Mouse (Mus musculus): ENCODE results near the gene Eng.

Eng gene

DNA sequence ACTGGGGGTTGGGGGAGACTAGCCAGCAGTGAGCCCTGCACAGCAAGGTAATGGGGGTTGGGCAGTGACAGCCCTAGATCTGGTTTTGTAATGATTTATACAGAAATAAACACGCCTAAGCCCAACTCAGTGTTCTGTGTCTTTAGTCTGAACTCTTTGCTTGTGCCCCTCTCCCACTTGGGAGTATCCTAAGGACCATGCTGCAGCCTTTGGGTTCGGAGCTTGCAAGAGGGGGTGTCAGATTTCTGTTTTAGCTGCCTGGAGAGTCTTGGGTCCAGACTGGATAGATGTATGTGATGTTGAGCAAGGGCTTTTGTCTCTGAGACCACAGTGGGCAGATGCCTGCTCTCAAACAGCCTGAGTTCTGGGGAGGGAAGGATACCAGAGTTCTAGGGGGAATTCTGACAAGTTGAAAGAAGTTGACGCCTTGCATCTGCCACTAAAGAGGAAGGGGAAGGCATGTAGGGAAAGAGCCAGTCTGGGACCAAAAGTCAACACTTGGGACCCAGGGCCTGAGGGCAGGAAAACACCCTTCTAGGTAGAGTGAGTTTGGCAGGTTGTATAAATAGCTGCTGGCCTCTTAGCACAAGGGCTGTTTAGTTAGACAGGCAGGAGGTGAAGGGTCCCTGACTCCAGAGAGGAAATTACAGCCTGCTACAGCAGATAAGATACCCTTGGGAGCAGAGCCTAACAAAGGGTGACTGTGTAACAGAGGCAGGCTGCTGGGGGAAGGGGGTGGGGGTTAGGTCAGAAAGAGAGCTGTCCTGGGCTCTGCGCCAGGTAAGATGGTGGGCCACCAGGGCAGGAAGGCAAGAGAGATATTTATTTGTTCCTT lies 25.5 kb upstream of the Eng start:
- in situ Hi-C loops (cut with MboI, MseI), result no loop called here

DNA sequence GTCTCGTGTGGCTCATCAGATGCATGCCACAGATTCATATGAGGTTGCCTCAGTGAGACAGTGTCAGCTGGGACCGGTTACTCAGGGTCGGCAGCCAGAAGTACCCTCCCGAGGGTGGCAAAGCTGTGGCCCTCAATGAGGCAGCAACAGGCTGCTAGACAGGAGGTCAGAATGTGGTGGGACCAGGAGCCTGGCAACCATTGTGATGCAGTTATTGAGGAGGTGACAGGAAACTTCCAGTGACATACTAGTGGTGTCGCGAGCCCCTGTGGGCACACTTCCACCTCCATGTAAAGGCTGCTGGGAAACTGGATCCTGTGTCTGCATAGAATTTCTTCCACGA lies 24.9 kb upstream of the Eng start, which contains the start of gene Ak1:
Ak1 (plus strand) TSS at position 242 of the 343 bp plus-strand sequence.
- in situ Hi-C loops (cut with MboI, MseI), result no loop called here

DNA sequence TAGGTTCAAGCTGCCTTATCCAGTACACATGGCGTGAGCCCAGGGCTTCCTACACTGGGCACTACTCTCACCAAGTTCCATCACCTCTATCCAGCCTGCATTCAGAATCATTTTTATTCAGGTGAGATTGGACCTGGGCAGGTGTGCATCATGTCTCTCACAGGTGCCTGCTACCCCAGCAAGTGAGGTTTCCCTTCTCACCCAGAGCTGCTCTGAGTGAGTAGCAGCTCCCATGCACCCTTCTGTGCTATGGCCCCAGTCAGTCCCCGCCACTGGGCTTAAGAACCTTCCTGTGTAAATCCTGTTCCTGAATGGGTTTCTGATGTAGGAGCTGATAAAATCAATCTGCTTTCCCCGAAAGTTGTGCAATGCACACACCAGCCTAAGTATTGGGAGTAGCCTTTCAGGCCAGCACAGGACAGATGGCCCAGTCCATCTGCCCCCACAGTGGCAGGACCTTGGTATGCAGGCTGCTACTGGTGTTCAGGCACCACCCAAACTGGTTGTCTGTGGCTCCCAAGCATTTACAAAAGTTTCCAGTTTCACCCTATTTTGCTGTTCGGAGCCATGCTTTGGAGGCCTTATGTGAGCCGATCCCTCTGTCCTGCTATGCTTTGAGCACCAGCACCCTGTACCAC lies 22.2 kb upstream of the Eng start:
- in situ Hi-C loops (cut with MboI, MseI), result no loop called here

DNA sequence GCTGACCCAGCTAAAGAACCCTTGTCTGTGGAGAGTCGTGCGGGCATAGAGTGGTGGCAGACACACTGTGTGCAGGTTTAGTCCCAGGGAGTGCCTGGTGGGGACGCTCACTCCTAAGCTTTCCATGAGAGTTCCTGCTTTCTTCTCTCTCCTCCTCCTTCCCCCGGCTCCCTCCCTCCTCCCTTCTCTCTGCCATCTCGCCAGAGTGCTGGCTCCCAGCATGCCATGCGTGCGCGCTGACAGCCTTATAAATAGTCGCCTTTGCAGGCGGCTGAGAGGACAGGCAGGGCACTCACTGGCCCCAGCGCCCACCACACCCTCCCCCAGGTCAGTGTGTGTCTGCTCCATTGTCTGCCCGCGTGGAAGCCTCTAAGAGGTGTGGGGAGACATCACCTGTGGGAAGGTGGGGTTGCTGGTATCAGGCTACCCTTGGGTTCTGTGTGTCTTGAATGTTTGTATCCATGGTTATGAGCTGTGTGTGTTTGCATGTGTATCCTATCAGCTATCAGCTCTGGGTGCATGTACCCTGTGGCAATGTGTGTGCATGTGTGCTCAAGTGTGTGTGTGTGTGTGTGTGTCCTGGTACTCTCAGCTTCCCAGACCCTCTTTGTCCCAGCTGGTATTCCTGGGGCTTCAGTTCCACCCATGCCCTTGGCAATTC lies 21.1 kb upstream of the Eng start:
- in situ Hi-C loops (cut with MboI, MseI), result no loop called here

DNA sequence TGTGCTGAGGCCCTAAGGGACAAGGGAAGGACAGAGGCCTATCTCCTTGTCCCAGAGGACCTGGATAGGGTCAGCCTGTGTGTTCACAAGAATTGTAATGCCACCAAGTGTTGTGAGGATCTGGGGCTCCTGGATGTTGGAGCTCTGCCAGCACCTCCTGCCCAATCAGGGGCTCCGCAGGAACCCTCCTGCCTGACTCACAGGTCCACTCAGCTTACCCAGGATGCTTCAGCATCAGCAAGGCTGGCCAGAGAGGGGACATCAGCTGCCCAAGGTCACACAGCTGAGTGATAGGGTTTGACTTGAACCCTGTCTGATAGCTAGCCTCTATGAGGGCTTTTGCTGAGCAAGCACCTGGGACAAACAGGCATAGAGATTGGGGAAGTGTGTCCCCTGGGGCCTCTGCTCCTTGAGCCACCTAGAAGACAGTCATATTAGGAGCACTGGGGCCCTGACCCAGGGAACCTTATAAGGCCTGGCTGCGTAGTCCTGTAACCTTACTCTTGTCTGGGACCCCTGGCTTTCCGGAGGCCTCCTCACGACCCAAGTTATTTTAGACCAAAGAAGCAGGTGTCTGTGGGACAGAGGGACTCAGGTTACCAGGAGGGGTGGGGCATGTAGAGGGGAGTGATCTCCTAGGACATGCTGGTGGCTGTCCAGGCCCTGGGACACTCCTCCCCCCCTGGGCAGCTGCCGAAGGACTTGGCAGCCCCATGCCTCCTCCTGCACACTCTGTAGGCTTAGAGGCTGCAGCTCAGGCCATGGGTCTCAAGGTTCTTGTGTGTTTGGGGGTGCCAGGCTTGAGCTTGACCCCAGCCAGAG lies 20.3 kb upstream of the Eng start:
- in situ Hi-C loops (cut with MboI, MseI), result no loop called here

DNA sequence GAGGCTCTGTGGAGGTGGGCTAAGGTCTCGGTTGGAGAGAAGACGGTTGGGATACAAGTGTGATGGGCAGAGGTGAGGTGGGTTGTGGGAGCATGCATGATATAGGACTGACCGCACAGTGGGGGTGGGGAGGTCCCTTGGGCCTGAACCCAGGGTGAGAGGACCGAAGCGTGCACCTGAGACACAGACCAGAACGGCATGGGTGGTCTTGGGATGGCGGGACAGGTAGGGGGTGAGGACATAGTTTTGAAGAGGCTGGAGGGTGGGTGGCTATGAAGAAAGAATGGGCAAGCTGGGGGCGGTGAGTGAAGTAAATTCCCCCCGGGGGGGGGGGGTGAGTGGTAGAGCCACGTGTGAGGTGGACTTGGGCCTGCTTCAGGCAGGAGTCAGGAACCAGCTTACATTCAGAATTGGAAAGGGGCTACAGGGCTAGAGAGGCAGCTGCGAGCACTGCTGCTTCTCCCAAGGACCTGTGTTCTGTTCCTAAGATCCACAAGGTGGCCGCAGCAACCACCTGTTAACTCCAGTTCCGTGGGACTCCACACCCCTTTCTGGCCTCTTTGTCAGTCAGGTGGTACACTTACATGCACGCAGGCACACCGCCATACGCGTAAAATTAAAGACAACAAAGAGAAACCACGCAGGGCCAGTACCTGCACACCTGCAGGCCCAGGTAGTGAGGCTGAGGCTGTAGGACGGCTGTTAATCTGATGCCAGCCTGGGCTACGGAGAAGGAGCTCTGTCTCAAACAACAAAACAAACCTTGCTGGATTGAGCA lies 18.9 kb upstream of the Eng start:
- in situ Hi-C loops (cut with MboI, MseI), result no loop called here

DNA sequence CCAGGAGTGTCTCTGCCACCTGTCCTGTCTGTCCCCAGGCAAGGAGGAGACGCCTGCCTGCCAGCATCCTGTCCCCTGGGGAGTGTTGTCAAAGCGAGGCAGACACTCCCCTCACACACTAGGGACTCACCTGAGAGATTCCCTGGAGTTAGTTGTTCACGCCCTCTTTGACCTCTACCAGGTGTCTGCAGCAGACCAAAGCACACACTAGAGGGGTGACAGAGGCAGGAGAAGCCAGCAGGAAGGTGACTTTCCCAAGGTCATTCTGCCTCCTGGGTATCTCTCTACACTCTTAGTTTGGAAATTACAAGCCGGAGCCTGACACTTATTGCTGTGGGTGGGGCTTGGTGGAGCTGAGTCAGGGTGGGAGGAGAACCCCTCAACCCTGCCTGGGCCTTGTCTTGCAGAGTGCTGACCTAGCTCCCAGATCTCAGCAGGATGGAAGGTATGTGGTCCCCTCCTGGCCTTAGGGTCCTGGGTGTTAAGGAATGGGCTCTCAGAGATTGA lies 18.3 kb upstream of the Eng start:
- in situ Hi-C loops (cut with MboI, MseI), result no loop called here

DNA sequence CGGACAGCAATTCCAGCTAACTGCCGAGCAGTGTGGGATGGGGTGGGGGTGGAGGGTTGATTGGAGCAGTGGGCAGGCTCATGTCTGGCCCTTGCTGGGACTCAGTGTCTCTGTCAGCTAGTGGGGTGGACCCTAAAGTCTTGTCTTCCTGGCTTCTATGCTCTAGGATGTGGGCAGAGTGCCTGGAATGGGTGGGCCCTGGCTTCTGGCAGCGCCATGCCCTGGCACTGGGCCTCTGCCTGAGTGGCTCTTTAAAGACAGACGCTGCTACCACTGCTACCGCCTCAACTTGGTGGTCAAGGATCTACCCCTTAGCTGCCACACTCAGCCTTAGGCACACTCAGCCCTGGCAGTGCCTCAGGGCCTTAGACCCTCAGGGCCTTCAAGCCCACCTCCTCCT lies 17.7 kb upstream of the Eng start:
- in situ Hi-C loops (cut with MboI, MseI), result no loop called here

DNA sequence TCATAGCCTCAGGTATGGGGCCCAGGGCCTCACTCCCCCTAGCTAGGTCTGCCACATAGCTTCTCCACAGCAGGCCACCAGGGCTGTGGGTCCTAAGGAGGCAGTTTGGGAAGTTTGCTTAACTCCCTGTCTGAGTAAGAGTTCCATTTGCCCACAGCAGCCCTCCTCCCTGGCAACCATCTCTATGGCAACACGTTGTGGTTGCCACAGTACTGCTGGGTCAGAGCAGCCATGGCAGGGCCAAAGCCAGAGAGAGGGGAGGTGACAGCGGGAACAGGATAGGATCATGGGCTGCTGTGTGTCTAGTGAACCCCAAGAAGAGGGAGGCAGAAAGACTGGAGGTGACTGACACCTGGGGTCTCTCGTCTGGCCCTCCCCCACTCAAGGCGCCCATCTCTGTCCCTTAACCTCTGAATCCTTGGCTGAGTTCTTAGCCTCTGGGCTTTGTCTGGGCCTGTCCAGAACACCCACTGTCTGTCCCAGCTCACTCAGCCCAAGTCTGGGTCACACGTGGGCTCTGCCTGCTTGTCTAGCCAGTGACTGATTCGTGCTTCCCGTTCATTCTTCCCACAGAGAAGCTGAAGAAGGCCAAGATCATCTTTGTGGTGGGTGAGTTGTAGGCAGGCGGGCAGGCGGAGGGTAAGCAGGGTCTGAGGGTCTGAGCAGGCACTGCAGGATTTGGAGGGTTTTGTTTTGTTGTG lies 17.0 kb upstream of the Eng start:
- in situ Hi-C loops (cut with MboI, MseI), result no loop called here

DNA sequence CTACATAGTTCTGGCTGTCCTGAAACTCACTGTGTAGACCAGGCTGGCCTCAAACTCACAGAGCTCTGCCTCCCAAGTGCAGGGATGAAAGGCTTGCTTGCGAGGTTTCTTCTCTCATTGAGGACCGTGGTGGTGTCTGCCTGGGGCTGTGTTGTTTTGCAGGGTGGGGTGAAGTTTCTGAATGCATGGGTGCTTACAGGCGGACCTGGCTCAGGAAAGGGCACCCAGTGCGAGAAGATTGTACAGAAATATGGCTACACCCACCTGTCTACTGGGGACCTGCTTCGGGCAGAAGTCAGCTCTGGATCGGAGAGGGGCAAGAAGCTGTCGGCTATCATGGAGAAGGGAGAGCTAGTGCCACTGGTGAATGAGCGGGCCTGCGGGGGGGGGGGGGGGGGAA lies 16.4 kb upstream of the Eng start:
- in situ Hi-C loops (cut with MboI, MseI), result loop anchor here (5.0 kb wide), 1 partner anchor 57 kb away; no protein-coding TSS in a partner anchor

DNA sequence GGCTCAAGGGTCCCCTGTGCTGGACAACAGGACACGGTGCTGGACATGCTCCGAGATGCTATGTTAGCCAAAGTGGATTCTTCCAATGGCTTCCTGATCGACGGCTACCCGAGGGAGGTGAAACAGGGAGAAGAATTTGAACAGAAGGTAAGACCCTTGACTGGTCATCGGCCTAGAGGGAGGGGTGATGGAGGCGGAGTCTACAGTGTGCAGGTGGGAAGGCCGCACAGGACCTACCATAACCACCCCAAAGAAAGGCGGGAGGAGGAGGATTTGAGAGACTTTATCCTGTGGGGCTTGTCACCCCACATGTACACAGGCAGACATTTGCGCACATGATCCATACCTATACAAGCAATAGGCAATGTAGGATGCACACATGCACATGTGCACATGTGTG lies 15.3 kb upstream of the Eng start:
- in situ Hi-C loops (cut with MboI, MseI), result loop anchor here (5.0 kb wide), 1 partner anchor 56 kb away; no protein-coding TSS in a partner anchor

DNA sequence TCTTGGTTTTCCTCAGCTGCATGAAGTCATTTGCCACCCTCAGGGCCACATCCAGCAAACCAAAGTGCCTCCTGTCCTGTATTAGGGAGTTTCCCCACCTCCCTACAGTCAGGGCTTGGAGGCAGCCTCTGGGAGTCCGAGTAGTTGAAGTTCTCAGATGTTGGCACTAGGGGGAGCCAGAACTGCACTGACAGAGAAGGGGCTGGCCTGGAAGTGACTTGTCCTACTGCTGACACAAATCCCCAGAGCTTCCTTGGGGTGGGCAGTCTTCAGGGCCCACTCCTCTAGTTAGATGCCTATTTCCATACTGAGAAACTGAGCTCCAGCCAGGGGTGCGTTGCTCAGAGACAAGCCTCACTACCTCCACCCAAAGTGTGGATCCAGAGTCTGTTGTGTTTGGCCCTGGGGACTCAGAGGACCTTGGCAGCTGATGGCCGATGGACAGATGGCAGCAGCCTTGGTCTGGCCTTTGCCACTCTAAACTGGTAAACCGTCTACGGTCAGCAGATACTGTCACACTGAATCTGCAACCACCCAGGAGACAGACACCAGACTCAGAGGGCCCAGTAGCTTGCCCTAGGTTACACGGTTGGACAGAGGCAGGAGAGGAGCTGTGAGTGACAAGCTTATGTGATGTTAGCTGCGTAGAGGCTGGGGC lies 14.5 kb upstream of the Eng start:
- in situ Hi-C loops (cut with MboI, MseI), result loop anchor here (5.0 kb wide), 1 partner anchor 55 kb away; no protein-coding TSS in a partner anchor

DNA sequence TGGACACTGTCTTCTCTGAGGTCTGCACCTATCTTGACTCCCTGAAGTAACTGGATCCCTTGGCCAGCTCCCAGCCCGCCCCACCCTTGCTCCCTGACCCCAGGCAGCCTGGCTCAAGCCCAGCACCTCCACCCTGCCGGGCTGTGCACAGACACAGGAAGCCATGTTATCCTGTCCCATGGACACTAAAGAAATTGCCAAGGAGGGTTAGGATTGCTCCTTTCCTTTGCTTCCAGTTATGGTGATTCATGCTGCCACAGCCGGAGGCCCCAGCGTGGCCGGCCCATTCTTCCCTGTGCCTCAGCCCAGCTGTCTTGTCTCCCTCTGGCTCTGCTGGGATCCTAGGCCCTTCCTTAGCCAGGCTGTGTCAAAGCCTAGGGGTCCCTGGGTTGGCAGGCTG lies 12.7 kb upstream of the Eng start:
- in situ Hi-C loops (cut with MboI, MseI), result loop anchor here (5.0 kb wide), 1 partner anchor 54 kb away; no protein-coding TSS in a partner anchor

DNA sequence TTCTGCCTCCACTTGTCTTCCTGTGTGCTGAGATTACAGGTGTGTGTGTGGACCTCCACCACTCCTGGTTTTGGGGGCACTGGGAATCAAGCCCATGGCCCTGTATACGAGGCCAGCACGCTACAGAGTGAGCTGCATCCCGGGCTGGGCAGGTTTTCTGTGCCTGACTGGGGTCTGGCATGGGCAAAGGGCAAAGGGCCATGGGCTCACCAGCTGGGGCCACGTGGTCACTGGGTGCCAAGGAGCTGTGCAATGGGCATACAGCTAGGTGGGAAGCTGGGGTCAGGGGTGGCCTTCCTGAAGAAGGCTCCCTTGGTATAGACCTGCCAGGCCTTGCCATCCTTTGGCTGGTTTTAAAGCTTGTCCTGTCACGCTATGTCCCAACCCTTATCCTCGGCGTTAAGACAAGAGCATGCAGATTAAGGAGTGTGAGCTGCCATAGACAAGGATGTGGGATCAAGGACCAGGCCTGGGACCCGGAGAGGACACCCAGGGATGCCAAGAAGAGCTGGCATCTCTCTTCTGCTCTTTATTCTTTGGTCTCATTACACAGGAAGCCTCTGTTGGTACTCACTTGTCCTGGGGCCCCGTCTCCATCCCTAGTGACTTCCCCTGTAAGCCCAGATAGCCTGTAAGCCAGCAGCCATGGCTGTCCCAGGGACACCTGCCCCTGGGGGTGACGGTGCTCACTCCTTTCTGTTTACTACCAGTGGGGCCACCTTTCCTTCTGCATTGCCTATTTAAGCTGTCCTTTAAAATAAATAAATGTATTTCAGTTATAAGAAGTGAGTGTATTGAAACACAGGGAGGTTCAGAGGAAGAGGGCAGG lies 11.9 kb upstream of the Eng start:
- in situ Hi-C loops (cut with MboI, MseI), result loop anchor here (5.0 kb wide), 1 partner anchor 53 kb away; no protein-coding TSS in a partner anchor

DNA sequence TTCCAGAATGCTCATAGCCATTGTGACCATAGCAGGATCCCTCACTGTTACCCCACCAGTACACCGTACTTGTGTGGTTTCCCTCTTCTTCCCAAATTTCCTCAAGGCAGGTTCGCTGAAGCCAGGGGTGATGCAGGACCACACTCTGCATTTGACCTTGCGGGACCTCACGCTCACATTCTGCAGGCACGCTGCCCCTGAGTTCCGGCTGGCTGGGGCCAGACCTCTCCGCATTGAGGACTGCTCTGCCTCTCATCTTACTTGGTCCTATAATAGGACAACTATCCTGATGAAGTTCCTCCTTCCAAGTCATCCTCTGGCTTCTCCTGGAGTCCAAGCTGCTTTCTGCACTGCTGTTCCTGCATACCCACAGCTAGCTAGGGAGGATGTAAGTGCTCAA lies 9.8 kb upstream of the Eng start:
- in situ Hi-C loops (cut with MboI, MseI), result no loop called here

DNA sequence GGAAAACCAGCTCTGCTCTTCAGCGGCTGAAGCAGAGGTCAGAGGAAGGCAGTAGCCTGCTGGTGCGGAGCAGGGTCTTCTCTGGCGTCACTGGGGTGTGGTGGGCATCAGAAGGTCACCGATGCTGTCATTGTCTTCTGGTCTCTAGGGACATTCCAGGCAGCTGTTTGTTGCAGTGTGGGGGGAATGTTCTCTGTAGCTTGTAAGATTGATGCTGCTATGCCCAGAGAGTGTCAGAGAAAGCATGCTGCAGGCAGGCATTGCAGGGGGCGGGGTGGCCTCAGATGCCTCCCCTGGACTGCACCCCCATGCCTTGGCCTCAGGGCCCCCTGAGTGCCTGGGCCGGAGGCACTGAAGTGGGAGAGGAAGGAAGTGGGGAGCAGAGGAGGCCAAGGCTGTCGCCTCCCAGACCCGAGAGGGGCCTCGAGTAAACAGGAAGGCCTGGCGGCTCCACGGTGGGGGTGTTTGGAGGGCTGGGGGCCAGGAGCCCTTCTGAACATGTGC lies 8.6 kb upstream of the Eng start:
- in situ Hi-C loops (cut with MboI, MseI), result no loop called here

DNA sequence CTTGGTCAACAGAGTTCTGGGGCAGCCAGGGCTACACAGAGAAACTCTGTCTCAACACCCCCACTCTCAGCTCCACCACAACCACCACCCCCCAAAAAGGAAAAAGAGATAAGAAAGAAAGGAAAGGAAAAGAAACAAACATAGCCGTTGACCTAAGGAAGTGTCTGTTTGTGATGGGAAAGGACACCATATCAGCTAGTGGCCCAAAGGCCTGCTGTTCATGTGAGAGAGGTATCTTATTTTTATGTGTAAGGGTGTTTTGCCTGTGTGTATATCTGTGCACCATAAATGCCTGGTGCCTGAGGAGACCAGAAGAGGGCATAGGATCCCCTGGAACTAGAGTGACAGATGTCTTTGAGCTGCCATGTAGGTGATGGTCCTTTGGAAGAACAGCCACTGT lies 6.8 kb upstream of the Eng start:
- in situ Hi-C loops (cut with MboI, MseI), result loop anchor here in 1 of 2 experiments (10.0 kb wide), 1 partner anchor 705 kb away; no protein-coding TSS in a partner anchor

DNA sequence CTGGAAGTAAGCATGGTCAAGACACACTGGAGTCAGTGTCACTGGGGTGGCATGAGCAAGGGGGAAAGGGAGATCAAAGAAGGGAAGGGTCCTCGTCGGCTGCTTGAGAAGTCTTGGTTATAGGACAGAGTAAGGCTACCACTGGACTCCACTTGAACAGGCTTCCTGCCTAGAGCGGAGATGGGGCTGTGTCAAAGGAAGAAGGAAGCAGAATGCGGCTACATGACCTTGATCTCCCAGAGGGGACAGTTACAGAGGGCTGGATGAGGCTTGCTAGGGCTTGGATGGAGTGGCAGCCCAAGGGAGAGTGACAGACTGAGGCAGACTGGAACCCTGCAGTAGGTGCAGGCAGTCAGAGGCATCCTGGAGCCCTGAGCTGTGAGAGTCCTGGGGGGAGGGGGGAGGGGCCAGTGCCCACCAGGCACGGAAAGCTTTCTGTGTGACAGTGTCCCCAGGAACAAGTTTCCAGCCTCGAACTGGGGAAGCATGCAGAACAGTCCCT lies 5.8 kb upstream of the Eng start:
- in situ Hi-C loops (cut with MboI, MseI), result loop anchor here in 1 of 2 experiments (10.0 kb wide), 1 partner anchor 706 kb away; no protein-coding TSS in a partner anchor
